Mouse (Mus musculus) embryonic facial prominence, embryonic 12.5 days (tissue): ENCODE measurements around the gene Tirap. TPM values are rescaled to one million over a fixed set of nuclear protein-coding genes. Genes with fewer than 3 reads are reported as not detected.

Source experiments
- ATAC-seq: fragments of 200-750 bp; cut with Nextera tagmentation; 2 replicates; pipeline ENCODE4 v1.8.0; 2017; ENCODE audit not compliant: insufficient number of reproducible peaks, insufficient read depth, low FRiP score, low TSS enrichment
- H3K27ac ChIP-seq: fragments of 300-500 bp; sonication (generic); 2 replicates; pipeline ENCODE4 v1.5.1; 2016; ENCODE audit warnings: mild to moderate bottlenecking
- H3K27me3 ChIP-seq: fragments of 300-500 bp; sonication (generic); 2 replicates; pipeline ENCODE4 v1.6.1; 2016; ENCODE audit warnings: mild to moderate bottlenecking, moderate library complexity
- H3K36me3 ChIP-seq: fragments of 300-500 bp; sonication (generic); 2 replicates; pipeline ENCODE4 v1.6.1; 2016; ENCODE audit warnings: mild to moderate bottlenecking
- H3K4me1 ChIP-seq: fragments of 300-500 bp; sonication (generic); 2 replicates; pipeline ENCODE4 v1.6.1; 2016
- H3K4me2 ChIP-seq: fragments of 300-500 bp; sonication (generic); replicated peaks from 2 replicates; pipeline ENCODE4 v1.6.1; 2016; ENCODE audit warnings: mild to moderate bottlenecking, moderate library complexity
- H3K4me3 ChIP-seq: fragments of 300-500 bp; sonication (generic); 2 replicates; pipeline ENCODE4 v1.5.1; 2016; ENCODE audit warnings: mild to moderate bottlenecking
- H3K9ac ChIP-seq: fragments of 300-500 bp; sonication (generic); 2 replicates; pipeline ENCODE4 v1.6.1; 2016; ENCODE audit warnings: mild to moderate bottlenecking, moderate library complexity
- H3K9me3 ChIP-seq: fragments of 300-500 bp; sonication (generic); 2 replicates; pipeline ENCODE4 v1.6.1; 2016; ENCODE audit warnings: mild to moderate bottlenecking, moderate library complexity
- WGBS: fragments of 180-500 bp; shearing (Covaris S2); methylation state at CpG from one replicate; pipeline ENCODE4 v1.1.7; 2016; 5-methylcytosine and 5-hydroxymethylcytosine counted together
- polyA plus RNA-seq: library from polyadenylated mRNA; unstranded; fragments of >200 nt; fragmentation: Nextera tagmentation; extraction: Ambion mirVana; gene quantifications from 2 replicates; pipeline ENCODE4 v1.2.1, GENCODE M21; 2016

The Tirap gene
- polyA plus RNA-seq, 1 experiment from 2014 or later: 11.6 TPM

- Histone ChIP-seq H3K9me3 (no peaks in the 10 kb centered on the region), H3K4me1 (no peaks in the 10 kb centered on the region), H3K4me3 (no peak overlapping the region), H3K9ac (no peak overlapping the region), H3K36me3 (0 out of 2 replicates have a peak, but pooled peaks cover 10% of the 10 kb centered on the region), H3K27ac (no peak overlapping the region), H3K27me3 (no peaks in the 10 kb centered on the region), H3K4me2 (no peak overlapping the region)
- 76% methylated on average over 5 of the region's 5 CpGs for whole genome bisulfite sequencing
- ATAC-seq: no peak
Observed at GRCm38 (mm10) chr9:35139231-35139744, 60.8 kb downstream of the Tirap start.

- Histone ChIP-seq H3K27me3 (no peaks in the 10 kb centered on the region), H3K27ac (no peak overlapping the region), H3K9ac (no peak overlapping the region), H3K4me2 (no peak overlapping the region), H3K4me1 (no peaks in the 10 kb centered on the region), H3K36me3 (0 out of 2 replicates have a peak, but pooled peaks cover 10% of the 10 kb centered on the region), H3K9me3 (no peaks in the 10 kb centered on the region), H3K4me3 (no peak overlapping the region)
- ATAC-seq: no peak
- 60% methylated on average over 7 of the region's 7 CpGs for WGBS
Observed at GRCm38 (mm10) chr9:35138029-35138428, 62.1 kb downstream of the Tirap start.

GRCm38 (mm10) chr9:35135575-35135974, 64.5 kb downstream of the Tirap start:
- 80% methylated on average over 6 of the region's 6 CpGs for WGBS
- H3K36me3 ChIP-seq: peaks cover 15% of the 10 kb centered on the region; the same call in 1 of the 2 replicates
- no peak overlapping the region for H3K4me3 ChIP-seq
- H3K9ac ChIP-seq: no peak overlapping the region
- no peak overlapping the region for H3K27ac ChIP-seq
- no peak for ATAC-seq
- H3K4me1 ChIP-seq: no peaks in the 10 kb centered on the region
- H3K4me2 ChIP-seq: no peak overlapping the region
- no peaks in the 10 kb centered on the region for H3K27me3 ChIP-seq
- no peaks in the 10 kb centered on the region for H3K9me3 ChIP-seq

Other genes starting within 250 kb of the Tirap start
- gene St3gal4, start 81.0 kb downstream of the Tirap start, polyA plus RNA-seq: 32.4 and 35.9 TPM in 2 replicates
- gene Dcps, start 24.2 kb downstream of the Tirap start, polyA plus RNA-seq: 77.6 and 83.5 TPM in 2 replicates
- gene Srpr, start 116 bp downstream of the Tirap start, polyA plus RNA-seq: 108 and 112 TPM in 2 replicates
- 49.5 and 52.7 TPM in 2 replicates for gene Foxred1, start 10.8 kb upstream of the Tirap start, polyA plus RNA-seq
- gene Fam118b, start 67.5 kb upstream of the Tirap start, polyA plus RNA-seq: 58.5 and 59.1 TPM in 2 replicates
- 30.1 and 34.9 TPM in 2 replicates for gene Rpusd4, start 67.6 kb upstream of the Tirap start, polyA plus RNA-seq
- gene Cdon, start 220.8 kb upstream of the Tirap start, polyA plus RNA-seq: 18.3 and 20.8 TPM in 2 replicates